Mouse (Mus musculus) liver, embryonic 14.5 days (tissue): ENCODE results near the gene Yeats4.

Source experiments
- CTCF ChIP-seq: IDR thresholded peaks from 2 replicates; pipeline ENCODE4 v1.5.1; 2016; ENCODE audit warnings: antibody characterized with exemption, low read depth, control low read depth
- EP300 ChIP-seq: IDR thresholded peaks from 2 replicates; pipeline ENCODE4 v1.6.1; 2016; ENCODE audit warnings: antibody characterized with exemption, low read depth

GRCm38 (mm10) chr10:117209469-117209938, 14.8 kb downstream of the Yeats4 start:
- TF ChIP-seq CTCF (peak; percentile 78), EP300 (no peak)
